Mouse (Mus musculus) lung, embryonic 14.5 days (tissue): ENCODE measurements around the gene Homer1. TPM values are rescaled to one million over a fixed set of nuclear protein-coding genes. Genes with fewer than 3 reads are reported as not detected.

ENCODE experiments used
- ATAC-seq: fragments of 200-750 bp; cut with Nextera tagmentation; 2 replicates; pipeline ENCODE4 v1.8.0; 2017; ENCODE audit warnings: mild to moderate bottlenecking, moderate TSS enrichment, moderate library complexity; ENCODE audit not compliant: insufficient read depth
- DNase-seq: peaks from one replicate; pipeline ENCODE4 v3.0.0-alpha.2; 2015
- H3K27ac ChIP-seq: fragments of 300-500 bp; sonication (generic); 2 replicates; pipeline ENCODE4 v1.5.1; 2014; ENCODE audit warnings: low read depth, mild to moderate bottlenecking, moderate library complexity
- H3K27me3 ChIP-seq: fragments of 300-500 bp; sonication (generic); 2 replicates; pipeline ENCODE4 v1.6.1; 2014; ENCODE audit warnings: low read length, control low read depth; ENCODE audit not compliant: insufficient read depth
- H3K36me3 ChIP-seq: fragments of 300-500 bp; sonication (generic); 2 replicates; pipeline ENCODE4 v1.6.1; 2014; ENCODE audit warnings: control low read depth; ENCODE audit not compliant: insufficient read depth
- H3K4me1 ChIP-seq: fragments of 300-500 bp; sonication (generic); 2 replicates; pipeline ENCODE4 v1.6.1; 2014; ENCODE audit warnings: antibody characterized with exemption, control low read depth; ENCODE audit not compliant: insufficient read depth
- H3K4me2 ChIP-seq: fragments of 300-500 bp; sonication (generic); 2 replicates; pipeline ENCODE4 v1.6.1; 2014; ENCODE audit warnings: mild to moderate bottlenecking
- H3K4me3 ChIP-seq: fragments of 300-500 bp; sonication (generic); 2 replicates; pipeline ENCODE4 v1.5.1; 2014; ENCODE audit warnings: low read depth, low read length
- H3K9ac ChIP-seq: fragments of 300-500 bp; sonication (generic); 2 replicates; pipeline ENCODE4 v1.6.1; 2014
- H3K9me3 ChIP-seq: fragments of 300-500 bp; sonication (generic); 2 replicates; pipeline ENCODE4 v1.6.1; 2016; ENCODE audit warnings: low read depth, low read length, control low read depth
- CTCF ChIP-seq: IDR thresholded peaks from 2 replicates; pipeline ENCODE4 v1.5.1; 2016; ENCODE audit warnings: antibody characterized with exemption, low read depth
- WGBS: fragments of 180-500 bp; shearing (Covaris S2); extraction: QIAGEN DNeasy Blood & Tissue Kit; methylation state at CpG from one replicate; pipeline ENCODE4 v1.1.7; 2014; 5-methylcytosine and 5-hydroxymethylcytosine counted together
- polyA plus RNA-seq: library from polyadenylated mRNA; unstranded; fragments of >200 nt; fragmentation: Nextera tagmentation; extraction: Ambion mirVana; gene quantifications from 2 replicates; pipeline ENCODE4 v1.2.1, GENCODE M21; 2014

The Homer1 gene
- 5.8 and 6.4 TPM in 2 replicates for polyA plus RNA-seq

GRCm38 (mm10) chr13:93299316-93299715, at the start of gene Homer1:
TSS of gene Homer1 (plus strand) at chr13:93299635.
- no peaks in the 10 kb centered on the region for H3K9me3 ChIP-seq
- no peak within 1 kb of the TSS for H3K27ac ChIP-seq
- no peak for TF ChIP-seq CTCF
- H3K4me3 ChIP-seq: no peak within 1 kb of the TSS
- no peaks in the 10 kb centered on the region for H3K4me1 ChIP-seq
- no peaks in the 10 kb centered on the region for H3K36me3 ChIP-seq
- H3K4me2 ChIP-seq: no peak within 1 kb of the TSS
- DNase-seq: no peak
- no peak for ATAC-seq
- no peak within 1 kb of the TSS for H3K9ac ChIP-seq
- no peaks in the 10 kb centered on the region for H3K27me3 ChIP-seq
- WGBS: 82% methylated on average over 5 of the region's 5 CpGs

DNA sequence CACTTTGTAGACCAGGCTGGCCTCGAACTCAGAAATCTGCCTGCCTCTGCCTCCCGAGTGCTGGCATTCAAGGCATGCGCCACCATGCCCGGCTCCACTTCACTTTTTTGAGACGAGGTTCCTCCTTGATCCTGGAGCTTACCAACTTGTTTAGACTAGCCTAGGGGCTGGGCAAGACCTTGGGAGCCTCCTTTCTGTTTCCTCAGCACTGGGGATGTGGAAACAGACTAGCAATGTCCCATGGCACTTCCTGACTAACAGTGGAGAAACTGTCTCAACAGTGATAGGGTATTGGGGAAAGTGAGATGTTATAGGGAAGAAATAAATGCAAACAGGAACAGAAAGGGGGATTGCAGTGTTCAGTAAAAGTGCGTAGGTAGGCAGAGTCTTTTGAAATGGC, 47.7 kb upstream of the Homer1 start:
- TF ChIP-seq CTCF: no peak
- Histone ChIP-seq H3K27ac (no peak overlapping the region), H3K27me3 (no peaks in the 10 kb centered on the region), H3K36me3 (no peaks in the 10 kb centered on the region), H3K4me2 (no peak overlapping the region), H3K4me1 (no peaks in the 10 kb centered on the region), H3K9ac (no peak overlapping the region), H3K9me3 (no peaks in the 10 kb centered on the region), H3K4me3 (no peak overlapping the region)
- 80% methylated on average over 6 of the region's 6 CpGs for WGBS
- ATAC-seq (no peak), DNase-seq (no peak)

DNA sequence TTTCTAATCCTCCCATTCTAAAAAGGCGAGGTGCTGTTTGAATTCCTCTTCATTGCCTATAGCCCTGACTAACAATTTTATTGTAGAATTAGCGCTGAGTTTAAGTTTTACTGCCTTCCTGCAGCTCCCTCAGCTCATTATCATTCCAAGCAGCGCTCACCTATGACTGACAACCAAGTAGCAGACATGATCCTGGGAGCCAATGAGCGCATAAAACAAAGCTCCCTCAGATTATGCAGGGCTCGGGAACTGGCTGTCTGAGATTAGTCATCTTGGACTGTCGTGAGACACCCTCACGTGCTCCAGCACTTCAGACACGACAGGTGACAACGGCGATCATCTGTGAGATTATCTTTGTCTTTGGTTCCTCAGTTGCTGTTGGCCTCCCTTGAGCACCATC, 47.3 kb upstream of the Homer1 start:
- ATAC-seq (no peak), DNase-seq (no peak)
- H3K4me3 ChIP-seq: no peak overlapping the region
- no peaks in the 10 kb centered on the region for H3K4me1 ChIP-seq
- TF ChIP-seq CTCF: no peak
- no peak overlapping the region for H3K9ac ChIP-seq
- no peak overlapping the region for H3K27ac ChIP-seq
- H3K27me3 ChIP-seq: no peaks in the 10 kb centered on the region
- H3K36me3 ChIP-seq: no peaks in the 10 kb centered on the region
- WGBS: 80% methylated on average over 10 of the region's 10 CpGs
- no peaks in the 10 kb centered on the region for H3K9me3 ChIP-seq
- no peak overlapping the region for H3K4me2 ChIP-seq

GRCm38 (mm10) chr13:93252941-93253340, 46.5 kb upstream of the Homer1 start:
- H3K9me3 ChIP-seq: no peaks in the 10 kb centered on the region
- no peak overlapping the region for H3K4me3 ChIP-seq
- no peak for TF ChIP-seq CTCF
- no peak overlapping the region for H3K9ac ChIP-seq
- DNase-seq: no peak
- H3K4me1 ChIP-seq: no peaks in the 10 kb centered on the region
- no peak for ATAC-seq
- no peak overlapping the region for H3K4me2 ChIP-seq
- no peak overlapping the region for H3K27ac ChIP-seq
- 68% methylated on average over 5 of the region's 5 CpGs for WGBS
- no peaks in the 10 kb centered on the region for H3K36me3 ChIP-seq
- H3K27me3 ChIP-seq: no peaks in the 10 kb centered on the region

DNA sequence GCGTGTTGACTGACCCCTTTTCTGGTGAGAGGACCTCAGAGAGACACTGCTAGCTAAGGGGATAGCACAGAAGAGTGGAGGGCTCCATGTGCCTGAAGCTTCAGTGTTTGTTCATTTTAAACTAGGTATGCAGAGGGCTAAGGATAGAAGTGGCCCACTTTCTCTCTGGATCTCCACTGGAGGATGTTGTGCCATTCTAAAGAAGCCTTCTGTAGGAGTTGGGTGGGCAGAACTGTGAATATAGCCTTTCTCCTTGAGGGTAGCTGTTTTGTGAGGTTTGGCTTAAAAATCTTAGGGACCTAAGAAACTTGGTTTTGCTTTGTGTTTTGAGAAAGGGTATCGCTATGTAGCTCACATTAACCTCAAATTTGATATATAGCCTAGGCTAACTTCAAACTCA, 32.3 kb upstream of the Homer1 start:
- H3K9ac ChIP-seq: no peak overlapping the region

DNA sequence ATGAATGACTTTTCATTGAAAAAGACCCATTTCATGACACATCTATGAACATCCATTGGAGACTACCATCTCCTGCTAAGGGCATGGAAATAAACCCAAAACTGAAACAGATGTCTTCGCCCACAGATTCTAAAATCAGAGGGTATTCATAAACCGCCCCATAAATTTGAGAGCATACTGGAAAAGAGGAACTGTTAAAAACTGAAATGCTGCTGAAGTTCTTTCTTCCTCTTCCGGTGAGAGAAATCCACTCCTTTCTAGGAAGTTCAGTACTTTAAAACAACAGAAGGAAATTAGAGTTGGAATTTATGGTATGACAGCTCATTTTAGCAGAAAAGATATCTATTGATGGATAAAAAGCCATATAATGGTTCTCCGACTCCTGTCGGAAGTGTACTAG, 1.1 kb downstream of the Homer1 start:
- Histone ChIP-seq H3K4me1 (no peaks in the 10 kb centered on the region), H3K9ac (no peak overlapping the region), H3K9me3 (no peaks in the 10 kb centered on the region), H3K27ac (no peak overlapping the region), H3K36me3 (no peaks in the 10 kb centered on the region), H3K4me3 (no peak overlapping the region), H3K27me3 (no peaks in the 10 kb centered on the region), H3K4me2 (no peak overlapping the region)
- 84% methylated on average over 5 of the region's 5 CpGs for WGBS
- no peak for ATAC-seq
- no peak for DNase-seq
- no peak for TF ChIP-seq CTCF

More for the DNA sequence above, 32.3 kb upstream of the Homer1 start:
- Histone ChIP-seq H3K9me3 (no peaks in the 10 kb centered on the region), H3K4me3 (no peak overlapping the region), H3K4me2 (no peak overlapping the region), H3K27me3 (no peaks in the 10 kb centered on the region), H3K4me1 (no peaks in the 10 kb centered on the region), H3K27ac (no peak overlapping the region), H3K36me3 (no peaks in the 10 kb centered on the region)
- DNase-seq: no peak
- WGBS: 87% methylated on average over 2 of the region's 2 CpGs
- no peak for TF ChIP-seq CTCF
- ATAC-seq: no peak

DNA sequence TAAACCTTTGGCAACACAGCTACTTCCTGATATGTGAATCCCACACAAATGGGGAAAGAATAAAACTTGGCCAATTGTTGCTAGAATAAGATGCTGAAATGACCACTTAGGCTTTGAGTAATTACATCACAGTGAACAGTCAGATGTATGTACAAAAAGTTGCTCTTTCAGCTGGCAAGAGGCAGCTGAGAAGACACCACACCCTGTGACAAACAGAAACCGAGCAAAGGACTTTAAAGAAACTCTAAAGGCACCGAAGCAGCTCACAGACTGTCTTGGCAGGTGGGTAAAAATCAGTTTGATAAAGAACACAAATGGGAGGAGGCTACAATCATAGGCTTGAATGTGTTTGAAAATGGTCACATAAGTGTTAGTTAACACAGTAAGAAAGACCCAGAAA, 1.6 kb downstream of the Homer1 start:
- WGBS: 69% methylated on average over 2 of the region's 2 CpGs
- no peak for TF ChIP-seq CTCF
- Histone ChIP-seq H3K27me3 (no peaks in the 10 kb centered on the region), H3K4me3 (no peak overlapping the region), H3K9ac (no peak overlapping the region), H3K9me3 (no peaks in the 10 kb centered on the region), H3K4me1 (no peaks in the 10 kb centered on the region), H3K27ac (no peak overlapping the region), H3K36me3 (no peaks in the 10 kb centered on the region), H3K4me2 (no peak overlapping the region)
- no peak for DNase-seq
- no peak for ATAC-seq
